Mouse (Mus musculus) liver, embryonic 14.5 days (tissue): ENCODE measurements around the gene Timm50. TPM values are rescaled to one million over a fixed set of nuclear protein-coding genes. Genes with fewer than 3 reads are reported as not detected.

Source experiments
- ATAC-seq: fragments of 200-750 bp; cut with Nextera tagmentation; 2 replicates; pipeline ENCODE4 v1.8.0; 2017; ENCODE audit warnings: moderate number of reproducible peaks, mild to moderate bottlenecking, moderate library complexity; ENCODE audit not compliant: insufficient read depth
- DNase-seq, 3 experiments: peaks; one replicate each; pipeline ENCODE4 v3.0.0-alpha.2; 2012 to 2013; ENCODE audit warnings: low read depth in 3 of 3, low spot score in 3 of 3
- H3K27ac ChIP-seq: fragments of 300-500 bp; sonication (generic); 2 replicates; pipeline ENCODE4 v1.5.1; 2014; ENCODE audit warnings: moderate library complexity, mild to moderate bottlenecking, control low read depth, inconsistent platforms
- H3K27me3 ChIP-seq: fragments of 300-500 bp; sonication (generic); 2 replicates; pipeline ENCODE4 v1.6.1; 2014; ENCODE audit warnings: mild to moderate bottlenecking, low read length, moderate library complexity; ENCODE audit not compliant: control insufficient read depth, insufficient read depth
- H3K36me3 ChIP-seq: fragments of 300-500 bp; sonication (generic); replicated peaks from 2 replicates; pipeline ENCODE4 v1.6.1; 2014; ENCODE audit warnings: low read depth; ENCODE audit not compliant: control insufficient read depth, insufficient read depth
- H3K4me1 ChIP-seq, 2 experiments: fragments of 200-500 bp in 1 of 2; fragments of 300-500 bp in 1 of 2; sonication (generic) in 1 of 2; replicated peaks; 2 replicates each; pipeline ENCODE4 v1.6.1; 2012 to 2014; ENCODE audit warnings: antibody characterized with exemption in 1 of 2, inconsistent platforms in 1 of 2, low read length in 1 of 2; ENCODE audit not compliant: control insufficient read depth in 2 of 2, insufficient read depth in 2 of 2
- H3K4me2 ChIP-seq: fragments of 300-500 bp; sonication (generic); 2 replicates; pipeline ENCODE4 v1.6.1; 2014; ENCODE audit warnings: low read depth, mild to moderate bottlenecking, control low read depth, moderate library complexity
- H3K4me3 ChIP-seq, 2 experiments: fragments of 200-500 bp in 1 of 2; fragments of 300-500 bp in 1 of 2; sonication (generic) in 1 of 2; 2 replicates each; pipeline ENCODE4 v1.5.1; 2012 to 2014; ENCODE audit warnings: low read depth in 2 of 2, low read length in 2 of 2, mild to moderate bottlenecking in 2 of 2, control low read depth in 1 of 2, inconsistent platforms in 1 of 2, moderate library complexity in 1 of 2; ENCODE audit not compliant: insufficient read depth in 1 of 2
- H3K9ac ChIP-seq: fragments of 300-500 bp; sonication (generic); replicated peaks from 2 replicates; pipeline ENCODE4 v1.6.1; 2014; ENCODE audit warnings: mild to moderate bottlenecking, control low read depth, moderate library complexity
- H3K9me3 ChIP-seq: fragments of 300-500 bp; sonication (generic); 2 replicates; pipeline ENCODE4 v1.6.1; 2016; ENCODE audit warnings: low read length, mixed read lengths; ENCODE audit not compliant: control insufficient read depth
- CTCF ChIP-seq: IDR thresholded peaks from 2 replicates; pipeline ENCODE4 v1.5.1; 2016; ENCODE audit warnings: antibody characterized with exemption, low read depth, control low read depth
- EP300 ChIP-seq: IDR thresholded peaks from 2 replicates; pipeline ENCODE4 v1.6.1; 2016; ENCODE audit warnings: antibody characterized with exemption, low read depth
- WGBS: fragments of 180-500 bp; shearing (Covaris S2); extraction: QIAGEN DNeasy Blood & Tissue Kit; methylation state at CpG from one replicate; pipeline ENCODE4 v1.1.7; 2014; ENCODE audit not compliant: insufficient replicate concordance; 5-methylcytosine and 5-hydroxymethylcytosine counted together
- polyA plus RNA-seq, 2 experiments: library from polyadenylated mRNA; depleted of rRNA in 1 of 2; stranded (reverse) in 1 of 2; unstranded in 1 of 2; fragments of >200 nt; fragmentation: Nextera tagmentation in 1 of 2; extraction: Ambion mirVana in 1 of 2; gene quantifications; 2 replicates each; pipeline versions ENCODE4 v1.2.1 to v1.2.3; 2012 to 2014

The Timm50 gene
- polyA plus RNA-seq, 2 experiments: 45.4 to 91.1 TPM

- Histone ChIP-seq H3K9ac (no peak overlapping the region), H3K27me3 (no peaks in the 10 kb centered on the region), H3K9me3 (no peaks in the 10 kb centered on the region), H3K4me2 (no peak overlapping the region), H3K27ac (no peak overlapping the region), H3K4me1 (peaks cover 1 to 13% of the 10 kb centered on the region in 2 experiments), H3K4me3 (no peak overlapping the region), H3K36me3 (peaks cover 28% of the 10 kb centered on the region)
- TF ChIP-seq CTCF: no peak
- no peak for TF ChIP-seq EP300
- WGBS: 30% methylated on average over 5 of the region's 5 CpGs
- ATAC-seq: no peak
- DNase-seq: no peak
Observed at GRCm38 (mm10) chr7:28356981-28357380, 45.1 kb upstream of the Timm50 start.

GRCm38 (mm10) chr7:28355221-28355620, 43.3 kb upstream of the Timm50 start:
- Histone ChIP-seq H3K36me3 (peaks cover 34% of the 10 kb centered on the region), H3K4me2 (no peak overlapping the region), H3K9me3 (no peaks in the 10 kb centered on the region), H3K27ac (no peak overlapping the region), H3K9ac (no peak overlapping the region), H3K27me3 (no peaks in the 10 kb centered on the region), H3K4me3 (no peak overlapping the region), H3K4me1 (peaks cover 7 to 18% of the 10 kb centered on the region in 2 experiments)
- 81% methylated on average over 3 of the region's 3 CpGs for WGBS
- TF ChIP-seq CTCF (no peak), EP300 (no peak)
- ATAC-seq (no peak), DNase-seq (no peak)

- DNase-seq (no peak), ATAC-seq (no peak)
- Histone ChIP-seq H3K27ac (no peak overlapping the region), H3K9ac (no peak overlapping the region), H3K4me3 (no peak overlapping the region), H3K9me3 (no peaks in the 10 kb centered on the region), H3K4me1 (peaks cover 12 to 25% of the 10 kb centered on the region in 2 experiments), H3K4me2 (no peak overlapping the region), H3K27me3 (no peaks in the 10 kb centered on the region), H3K36me3 (peaks cover 34% of the 10 kb centered on the region)
- WGBS: 84% methylated on average over 3 of the region's 3 CpGs
- TF ChIP-seq CTCF: no peak
- no peak for TF ChIP-seq EP300
Observed at GRCm38 (mm10) chr7:28354596-28354995, 42.7 kb upstream of the Timm50 start.

GRCm38 (mm10) chr7:28354113-28354581, 42.3 kb upstream of the Timm50 start:
- H3K36me3 ChIP-seq: peaks cover 34% of the 10 kb centered on the region
- no peaks in the 10 kb centered on the region for H3K9me3 ChIP-seq
- H3K4me1 ChIP-seq: peaks cover 14 to 28% of the 10 kb centered on the region in 2 experiments
- no peak overlapping the region for H3K4me2 ChIP-seq
- H3K27ac ChIP-seq: no peak overlapping the region; the same call in 1 of the 2 replicates
- 78% methylated on average over 3 of the region's 3 CpGs for WGBS
- TF ChIP-seq EP300 (no peak), CTCF (no peak)
- ATAC-seq: no peak
- H3K27me3 ChIP-seq: no peaks in the 10 kb centered on the region
- H3K9ac ChIP-seq: no peak overlapping the region
- H3K4me3 ChIP-seq: no peak overlapping the region
- no peak for DNase-seq

- H3K27ac ChIP-seq: no peak overlapping the region
- no peaks in the 10 kb centered on the region for H3K27me3 ChIP-seq
- no peaks in the 10 kb centered on the region for H3K9me3 ChIP-seq
- DNase-seq (no peak), ATAC-seq (no peak)
- H3K4me3 ChIP-seq: no peak overlapping the region
- H3K36me3 ChIP-seq: peaks cover 34% of the 10 kb centered on the region
- peaks cover 14 to 27% of the 10 kb centered on the region in 2 experiments for H3K4me1 ChIP-seq
- WGBS: 89% methylated on average over 2 of the region's 2 CpGs
- TF ChIP-seq EP300 (no peak), CTCF (no peak)
- H3K9ac ChIP-seq: no peak overlapping the region
- no peak overlapping the region for H3K4me2 ChIP-seq
Observed at GRCm38 (mm10) chr7:28353267-28353666, 41.4 kb upstream of the Timm50 start.
